ENCODE assay signal across 7 mouse cellular contexts in the genomic region with DNA sequence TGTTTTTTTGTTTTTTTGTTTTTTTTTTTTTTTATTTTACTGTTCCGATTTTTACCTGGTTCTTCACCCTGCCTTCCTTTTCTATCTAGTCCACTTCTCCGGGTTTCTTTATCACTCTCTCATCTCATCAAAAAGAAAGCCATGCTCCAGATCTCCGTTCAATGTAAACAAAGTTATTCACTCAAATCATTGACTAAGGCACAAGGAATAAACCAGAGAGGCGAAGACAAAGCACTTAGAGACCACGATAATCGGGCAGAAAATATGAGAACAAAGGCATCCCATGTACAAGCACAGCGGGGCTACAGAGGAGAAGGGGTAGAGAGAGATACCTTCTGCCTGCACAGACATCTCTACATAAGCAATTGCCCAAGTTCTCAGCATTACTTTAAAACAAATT.
DNase-seq lines count a peak whose midpoint lies in the region; ATAC-seq lines count a peak whose summit lies in the region.

No protein-coding gene starts in this region.

- H3K27ac ChIP-seq in lung, embryonic 16.5 days (ENCODE audit: low read length), result no peak overlapping the region
- H3K27ac ChIP-seq in forebrain, embryonic 15.5 days (replicated peaks), result peak overlapping the region; percentile 87; the same call in 1 of the 2 replicates
- no peak overlapping the region for H3K27ac ChIP-seq in limb, embryonic 15.5 days
- peak overlapping the region; percentile 76; the same call in 1 of the 2 replicates for H3K27ac ChIP-seq in stomach, embryonic 14.5 days (ENCODE audit: low read length)

- H3K36me3 ChIP-seq in lung, embryonic 16.5 days (ENCODE audit: control insufficient read depth, insufficient read depth, low read length), result no peaks in the 10 kb centered on the region; the same call in 1 of the 2 replicates
- H3K36me3 ChIP-seq in forebrain, embryonic 15.5 days, result no peaks in the 10 kb centered on the region
- H3K36me3 ChIP-seq in limb, embryonic 15.5 days, result no peaks in the 10 kb centered on the region
- H3K36me3 ChIP-seq in stomach, embryonic 14.5 days (ENCODE audit: control insufficient read depth, insufficient read depth, low read length), result no peaks in the 10 kb centered on the region; the same call in 1 of the 2 replicates

- WGBS in lung, embryonic 16.5 days, result 13% methylated on average over 7 of the region's 7 CpGs
- 7% methylated on average over 7 of the region's 7 CpGs for WGBS in forebrain, embryonic 15.5 days
- 36% methylated on average over 7 of the region's 7 CpGs for WGBS in limb, embryonic 15.5 days
- 10% methylated on average over 7 of the region's 7 CpGs for whole genome bisulfite sequencing in stomach, embryonic 14.5 days

- H3K4me1 ChIP-seq in lung, embryonic 16.5 days (replicated peaks; ENCODE audit: control insufficient read depth, insufficient read depth, low read length), result no peaks in the 10 kb centered on the region
- H3K4me1 ChIP-seq in forebrain, embryonic 15.5 days, result peaks cover 28% of the 10 kb centered on the region
- peaks cover 4% of the 10 kb centered on the region; the same call in 1 of the 2 replicates for H3K4me1 ChIP-seq in limb, embryonic 15.5 days
- 0 out of 2 replicates have a peak, but pooled peaks cover 6% of the 10 kb centered on the region for H3K4me1 ChIP-seq in stomach, embryonic 14.5 days (ENCODE audit: control insufficient read depth, insufficient read depth, low read length)

- peak overlapping the region; percentile 67 for H3K4me3 ChIP-seq in lung, embryonic 16.5 days (ENCODE audit: low read length)
- peak overlapping the region; percentile 67 for H3K4me3 ChIP-seq in forebrain, embryonic 15.5 days
- peak overlapping the region; percentile 66 for H3K4me3 ChIP-seq in limb, embryonic 15.5 days
- peak overlapping the region; percentile 70 for H3K4me3 ChIP-seq in stomach, embryonic 14.5 days (ENCODE audit: low read depth, low read length)

- no peaks in the 10 kb centered on the region for H3K9me3 ChIP-seq in lung, embryonic 16.5 days (ENCODE audit: control insufficient read depth, low read length)
- no peaks in the 10 kb centered on the region for H3K9me3 ChIP-seq in forebrain, embryonic 15.5 days
- H3K9me3 ChIP-seq in limb, embryonic 15.5 days, result no peaks in the 10 kb centered on the region
- H3K9me3 ChIP-seq in stomach, embryonic 14.5 days (ENCODE audit: control insufficient read depth, low read depth, low read length), result no peaks in the 10 kb centered on the region

- DNase-seq in lung, postnatal 25 days (ENCODE audit: low spot score), result no peak
- DNase-seq in right cerebral cortex, adult 2 months (ENCODE audit: low spot score in 2 of 2), result no peak
- no peak for DNase-seq in left cerebral cortex, postnatal 10 days (ENCODE audit: extremely low spot score in 1 of 2, low spot score in 2 of 2)

- no peak for ATAC-seq in lung, embryonic 16.5 days (ENCODE audit: low read depth)
- no peak for ATAC-seq in forebrain, embryonic 15.5 days (replicated peaks)
- ATAC-seq in limb, embryonic 15.5 days (ENCODE audit: insufficient number of reproducible peaks, low FRiP score, low TSS enrichment, low read depth), result no peak
- ATAC-seq in stomach, embryonic 14.5 days (ENCODE audit: insufficient number of reproducible peaks, insufficient read depth, low FRiP score, low read depth), result no peak

- H3K4me2 ChIP-seq in lung, embryonic 16.5 days (ENCODE audit: low read depth, low read length), result peak overlapping the region; percentile 72
- H3K4me2 ChIP-seq in forebrain, embryonic 15.5 days (replicated peaks), result peak overlapping the region; percentile 83
- H3K4me2 ChIP-seq in limb, embryonic 15.5 days, result peak overlapping the region; percentile 67
- H3K4me2 ChIP-seq in stomach, embryonic 14.5 days (replicated peaks; ENCODE audit: low read depth, low read length), result peak overlapping the region; percentile 72

- no peak overlapping the region for H3K9ac ChIP-seq in lung, embryonic 16.5 days (ENCODE audit: low read length)
- H3K9ac ChIP-seq in forebrain, embryonic 15.5 days (replicated peaks), result peak overlapping the region; percentile 85
- H3K9ac ChIP-seq in limb, embryonic 15.5 days, result no peak overlapping the region
- H3K9ac ChIP-seq in stomach, embryonic 14.5 days (replicated peaks; ENCODE audit: low read depth, low read length), result peak overlapping the region; percentile 81

- no peaks in the 10 kb centered on the region for H3K27me3 ChIP-seq in lung, embryonic 16.5 days (ENCODE audit: control insufficient read depth, insufficient read depth, low read depth, low read length)
- H3K27me3 ChIP-seq in forebrain, embryonic 15.5 days, result no peaks in the 10 kb centered on the region
- no peaks in the 10 kb centered on the region for H3K27me3 ChIP-seq in limb, embryonic 15.5 days
- no peaks in the 10 kb centered on the region for H3K27me3 ChIP-seq in stomach, embryonic 14.5 days (ENCODE audit: control insufficient read depth, insufficient read depth, low read length)

- intact Hi-C loops in left cerebral cortex, postnatal 10 days (cut with DNase I), result loop anchor here (10.0 kb wide), 1 partner anchor 377 kb away; no protein-coding TSS in a partner anchor

Comparison
In these comparisons a context has a peak if more than half of its experiments do, and no peak if none do; other contexts are left out.
1. H3K27ac ChIP-seq: peak in forebrain, embryonic 15.5 days (single experiment) and stomach, embryonic 14.5 days (single experiment); none in lung, embryonic 16.5 days (single experiment) and limb, embryonic 15.5 days (single experiment).
2. H3K9ac ChIP-seq: peak in forebrain, embryonic 15.5 days (single experiment) and stomach, embryonic 14.5 days (single experiment); none in lung, embryonic 16.5 days (single experiment) and limb, embryonic 15.5 days (single experiment).
3. Peak in every context shown above with its lines, with median percentiles within 50 percentile points of each other: H3K4me2 ChIP-seq and H3K4me3 ChIP-seq.